ENCODE assay signal across 14 mouse cellular contexts in genomic region chr11:120028319-120029092, GRCm38 (mm10). TPM values are rescaled to one million over a fixed set of nuclear protein-coding genes. Genes with fewer than 3 reads are reported as not detected.
DNase-seq lines count a peak whose midpoint lies in the region; ATAC-seq and TF ChIP-seq lines count a peak whose summit lies in the region.
"Had no signal": no experiment of that assay in that cellular context is flagged by ENCODE, and none has a peak within 500 bp of the region (broad histone marks: within the 10 kb centered on the region; RNA-seq: fewer than 3 reads in every experiment).

No protein-coding gene starts in this region.

- H3K4me2 ChIP-seq in lung, embryonic 14.5 days = no peak overlapping the region
- H3K4me2 ChIP-seq in liver, embryonic 15.5 days = no peak overlapping the region
- H3K4me2 ChIP-seq: embryonic facial prominence, embryonic 15.5 days; heart, embryonic 13.5 days; hindbrain, embryonic 15.5 days; lung, embryonic 15.5 days had no signal

- in situ Hi-C loops in Patski (cut with MboI; ENCODE audit: low pct_unique_long_range_greater_than_20kb) = loop anchor here (5.0 kb wide), 2 partner anchors 34 to 69 kb away; partner anchors contain the start of genes Ndufaf8 and Tepsin

- no peaks in the 10 kb centered on the region for H3K36me3 ChIP-seq in lung, embryonic 14.5 days (ENCODE audit: insufficient read depth)
- no peaks in the 10 kb centered on the region for H3K36me3 ChIP-seq in liver, embryonic 15.5 days (replicated peaks)
- H3K36me3 ChIP-seq: embryonic facial prominence, embryonic 15.5 days; heart, embryonic 13.5 days; hindbrain, embryonic 15.5 days; lung, embryonic 15.5 days had no signal

- CTCF ChIA-PET in Patski (lab: Charles Lee) = interaction anchor here (0.9 to 3.6 kb wide), 4 partner anchors 15 to 73 kb away, joined by 3 to 13 read pairs (median 3); no protein-coding TSS in a partner anchor

- POLR2A ChIA-PET in Patski (lab: Charles Lee) = interaction anchor here (1.3 kb wide), 1 partner anchor 9 kb away, joined by 3 read pairs; no protein-coding TSS in a partner anchor

- WGBS in lung, embryonic 14.5 days = 53% methylated on average over 18 of the region's 18 CpGs
- 57% methylated on average over 18 of the region's 18 CpGs for WGBS in liver, embryonic 15.5 days (ENCODE audit: insufficient replicate concordance)

- H3K4me1 ChIP-seq in lung, embryonic 14.5 days (ENCODE audit: insufficient read depth) = peaks cover 13% of the 10 kb centered on the region; the same call in 1 of the 2 replicates
- H3K4me1 ChIP-seq in liver, embryonic 15.5 days (replicated peaks) = peaks cover 7% of the 10 kb centered on the region; the same call in 1 of the 2 replicates

- ATAC-seq in lung, embryonic 14.5 days (ENCODE audit: insufficient read depth) = 0 out of 2 replicates have a peak, but pooled peaks have one; percentile 12
- peak; percentile 64 for ATAC-seq in Patski
- peak; percentile 54 for ATAC-seq in liver, embryonic 15.5 days (ENCODE audit: insufficient read depth)
- no peak for ATAC-seq in CD4-positive, CD25-positive, alpha-beta regulatory T cell, adult 4 months
- ATAC-seq: forebrain, embryonic 16.5 days had no signal

- TF ChIP-seq CTCF in lung, embryonic 14.5 days (IDR thresholded peaks at IDR 0.05; ENCODE audit: low read depth) = no peak
- no peak for TF ChIP-seq CTCF in Patski (IDR thresholded peaks at IDR 0.05)

- no peak overlapping the region for H3K27ac ChIP-seq in lung, embryonic 14.5 days (ENCODE audit: low read depth)
- peak overlapping the region; percentile 29; the same call in 1 of the 2 replicates for H3K27ac ChIP-seq in liver, embryonic 15.5 days (replicated peaks)
- H3K27ac ChIP-seq: embryonic facial prominence, embryonic 15.5 days; heart, embryonic 13.5 days; hindbrain, embryonic 15.5 days; lung, embryonic 15.5 days had no signal

- no peak overlapping the region for H3K9ac ChIP-seq in lung, embryonic 14.5 days
- H3K9ac ChIP-seq in liver, embryonic 15.5 days = no peak overlapping the region
- H3K9ac ChIP-seq: embryonic facial prominence, embryonic 15.5 days; heart, embryonic 13.5 days; hindbrain, embryonic 15.5 days; lung, embryonic 15.5 days had no signal

- H3K9me3 ChIP-seq in lung, embryonic 14.5 days (ENCODE audit: low read depth, low read length) = no peaks in the 10 kb centered on the region
- no peaks in the 10 kb centered on the region for H3K9me3 ChIP-seq in liver, embryonic 15.5 days (replicated peaks)
- H3K9me3 ChIP-seq: embryonic facial prominence, embryonic 15.5 days; heart, embryonic 13.5 days; hindbrain, embryonic 15.5 days; lung, embryonic 15.5 days had no signal

- peak; percentile 30 for DNase-seq in lung, embryonic 14.5 days
- DNase-seq in lung, postnatal 25 days (ENCODE audit: low spot score) = no peak
- DNase-seq in Patski (ENCODE audit: low read depth, low spot score) = no peak
- peak; percentile 89 for DNase-seq in kidney, adult 9 months
- no peak for DNase-seq in gastrocnemius, adult 8-10 months (ENCODE audit: low spot score in 2 of 2)
- no peak for DNase-seq in right cerebral cortex, postnatal 4 days
- DNase-seq: cerebellum, postnatal 14 days had no signal

- no peak overlapping the region for H3K4me3 ChIP-seq in lung, embryonic 14.5 days (ENCODE audit: low read depth, low read length)
- H3K4me3 ChIP-seq in liver, embryonic 15.5 days (replicated peaks) = no peak overlapping the region
- H3K4me3 ChIP-seq: embryonic facial prominence, embryonic 15.5 days; heart, embryonic 13.5 days; hindbrain, embryonic 15.5 days; lung, embryonic 15.5 days had no signal

- no peaks in the 10 kb centered on the region for H3K27me3 ChIP-seq in lung, embryonic 14.5 days (ENCODE audit: insufficient read depth, low read length)
- H3K27me3 ChIP-seq in Patski = no peaks in the 10 kb centered on the region
- H3K27me3 ChIP-seq in liver, embryonic 15.5 days = no peaks in the 10 kb centered on the region
- H3K27me3 ChIP-seq: embryonic facial prominence, embryonic 15.5 days; heart, embryonic 13.5 days; hindbrain, embryonic 15.5 days; lung, embryonic 15.5 days had no signal

RNA-seq across cellular contexts. Expression of gene Aatk, which starts 18.5 kb away (rescaled TPM):
- 2.2 and 2.3 TPM in 2 replicates for polyA plus RNA-seq in lung, embryonic 14.5 days (2014; fragmentation: Nextera tagmentation; extraction: Ambion mirVana)
- polyA plus RNA-seq in Patski (2021) = 0.09 TPM
- 0.59 and 0.68 TPM in 2 replicates for polyA plus RNA-seq in liver, embryonic 15.5 days (2015; fragmentation: Nextera tagmentation; extraction: Ambion mirVana)
- 1 to 10 TPM; 2.3 to 5.0 (median 3.1) TPM for total RNA-seq in gastrocnemius, adult 8-10 months (2022)
- not detected for polyA plus RNA-seq in CD4-positive, CD25-positive, alpha-beta regulatory T cell, adult 4 months (2017; shearing (Covaris generic))

RNA-seq across cellular contexts. Expression of gene Cep131, which starts 58.1 kb away (rescaled TPM):
- polyA plus RNA-seq in lung, embryonic 14.5 days (2014; fragmentation: Nextera tagmentation; extraction: Ambion mirVana) = 22.1 and 27.3 TPM in 2 replicates
- polyA plus RNA-seq in Patski (2021) = 36.8 TPM
- 4.2 and 4.6 TPM in 2 replicates for polyA plus RNA-seq in liver, embryonic 15.5 days (2015; fragmentation: Nextera tagmentation; extraction: Ambion mirVana)
- total RNA-seq in gastrocnemius, adult 8-10 months (2022) = 1 to 10 TPM; 5.0 to 9.2 (median 7.5) TPM
- polyA plus RNA-seq in CD4-positive, CD25-positive, alpha-beta regulatory T cell, adult 4 months (2017; shearing (Covaris generic)) = under 1 TPM in 1 of 2 experiments, not detected in 1; 0.47 TPM

Comparison
In these comparisons a context has a peak if more than half of its experiments do, and no peak if none do; other contexts are left out.
1. DNase-seq: peak in lung, embryonic 14.5 days (single experiment) and kidney, adult 9 months (single experiment); none in lung, postnatal 25 days (single experiment), Patski (single experiment), gastrocnemius, adult 8-10 months (0 of 2) and right cerebral cortex, postnatal 4 days (single experiment).